Mouse (Mus musculus) bone marrow macrophage, adult 2 months (primary cell): Measurements from ENCODE around the gene Myoc.

ENCODE experiments used
- CTCF ChIP-seq: IDR thresholded peaks from 2 replicates; pipeline ENCODE4 v1.5.1; 2012; ENCODE audit warnings: low read depth, mild to moderate bottlenecking, low read length, moderate library complexity
- POLR2A ChIP-seq: IDR thresholded peaks from 2 replicates; pipeline ENCODE4 v1.6.1; 2012; ENCODE audit warnings: mild to moderate bottlenecking, low read depth, low read length, borderline replicate concordance

GRCm38 (mm10) chr1:162589443-162589842, 49.5 kb upstream of the Myoc start:
- TF ChIP-seq CTCF = no peak
- no peak for TF ChIP-seq POLR2A
